Mouse (Mus musculus): Measurements from ENCODE around the gene Ccdc9b.

Ccdc9b gene

GRCm38 (mm10) chr2:118745915-118746901 lies 16.3 kb downstream of the Ccdc9b start:
- peak; percentile 54 for DNase-seq

DNA sequence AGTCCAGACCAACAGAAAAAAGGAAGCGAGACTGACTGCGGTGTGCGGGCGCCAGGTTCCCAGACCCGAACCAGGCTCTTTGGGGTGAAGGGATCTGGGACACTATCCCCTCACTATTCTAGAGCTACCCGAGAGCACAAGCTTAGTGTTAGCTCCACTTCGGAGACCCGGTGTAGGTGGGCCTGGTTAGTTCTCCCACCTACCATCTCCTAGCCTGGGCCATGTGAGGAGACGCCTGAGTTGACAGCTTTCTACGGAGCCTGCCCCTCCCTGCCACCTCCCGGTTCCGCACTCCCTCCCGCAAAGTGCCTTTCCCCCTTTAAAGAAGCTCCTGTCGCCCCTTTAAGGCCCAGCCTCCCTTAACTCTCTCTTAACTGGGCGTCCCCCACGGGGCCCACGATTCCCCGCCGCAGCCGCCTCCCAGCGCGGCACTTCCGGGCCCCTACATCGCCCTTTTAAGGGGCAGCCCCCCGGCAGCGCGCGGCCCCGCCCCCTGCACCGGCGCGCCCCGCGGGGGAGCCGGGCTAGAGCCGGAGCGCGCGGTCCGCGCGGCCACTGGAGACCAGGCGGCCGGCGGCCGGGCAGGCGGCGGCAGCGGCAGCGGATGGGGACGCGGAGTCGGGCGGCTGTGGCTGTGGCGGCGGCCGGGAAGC lies 17.1 kb downstream of the Ccdc9b start, which contains the start of gene Inafm2:
Gene Inafm2 (plus strand): TSS at position 527 of the 653 bp plus-strand sequence.
- DNase-seq: peak; percentile 90

DNA sequence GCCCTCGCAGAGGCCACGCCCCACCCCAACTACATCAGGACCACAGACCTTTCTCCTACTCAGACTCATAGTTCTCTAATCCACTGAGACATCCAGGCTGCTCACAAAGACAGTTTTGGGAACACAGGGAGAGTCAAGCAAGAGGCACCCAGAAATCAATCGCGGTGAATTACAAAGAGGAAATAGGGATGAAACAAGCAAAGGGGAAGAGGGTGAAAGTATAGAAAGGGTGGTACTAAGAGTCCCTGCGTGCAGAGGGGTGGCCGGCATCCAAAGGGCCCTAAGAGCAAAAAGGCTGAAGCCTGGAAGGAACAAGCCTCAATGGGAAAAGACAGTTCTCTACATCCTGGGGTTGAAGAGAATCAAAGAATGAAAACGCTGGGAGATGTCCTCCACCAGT lies 17.8 kb downstream of the Ccdc9b start:
- no peak for DNase-seq

GRCm38 (mm10) chr2:118743261-118743943 lies 19.1 kb downstream of the Ccdc9b start:
- DNase-seq: no peak

DNA sequence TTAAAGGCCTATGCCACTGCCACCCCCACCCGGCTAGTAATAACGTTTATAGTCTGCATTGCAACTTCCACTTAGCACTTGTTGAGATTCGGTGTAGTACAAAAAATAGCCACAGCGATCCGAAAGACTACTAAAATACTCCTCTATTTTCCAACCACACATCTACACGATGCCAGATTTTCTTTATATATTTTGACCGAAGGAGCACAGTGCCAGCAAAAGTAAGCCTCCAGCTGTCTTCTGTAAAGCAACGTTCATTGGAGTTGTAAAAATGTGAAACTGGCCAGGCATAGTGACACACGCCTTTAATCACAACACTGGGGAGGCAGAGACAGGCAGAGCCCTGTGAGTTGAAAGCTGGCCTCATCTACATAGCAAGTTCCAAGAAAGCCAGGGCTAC lies 21.3 kb downstream of the Ccdc9b start:
- no peak for DNase-seq

DNA sequence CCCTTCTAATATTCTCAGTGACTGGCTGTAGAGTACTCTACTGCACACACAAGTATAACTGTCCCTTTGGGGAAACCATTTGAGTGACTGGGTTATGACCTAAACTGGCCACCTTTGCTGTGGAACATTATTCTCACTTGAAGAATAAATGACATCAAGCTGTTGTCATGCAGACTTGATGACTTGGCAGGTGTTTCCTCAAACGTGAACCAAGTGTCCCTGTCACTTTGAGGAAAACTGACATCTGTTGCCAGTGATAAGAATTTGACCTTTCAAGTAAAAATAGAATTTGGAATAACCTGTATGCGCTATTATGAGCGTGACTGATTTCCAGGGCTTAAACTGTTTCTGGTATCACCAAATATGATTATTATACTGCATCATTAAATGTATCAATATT lies 22.1 kb downstream of the Ccdc9b start:
- DNase-seq: no peak

GRCm38 (mm10) chr2:118733341-118733740 lies 29.1 kb downstream of the Ccdc9b start:
- no peak for DNase-seq

DNA sequence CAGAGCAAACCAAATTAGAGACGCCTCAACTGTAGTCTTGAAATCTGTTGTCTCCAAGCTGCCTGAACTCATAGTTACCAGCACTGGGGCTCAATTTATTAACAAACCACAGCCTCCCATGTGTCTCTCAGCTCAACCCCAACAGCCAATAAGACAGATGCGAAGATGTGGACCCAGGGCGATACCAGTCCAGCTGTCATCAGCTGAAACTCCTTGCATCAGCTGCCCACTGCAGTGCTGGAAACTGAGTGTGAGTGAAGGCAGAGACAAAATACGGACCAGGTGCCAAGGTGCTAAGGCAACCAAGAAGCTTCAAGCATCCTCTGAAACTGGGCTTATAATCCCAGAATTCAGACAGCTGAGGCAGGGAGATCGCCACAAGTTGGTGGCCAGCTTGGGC lies 30.5 kb downstream of the Ccdc9b start:
- no peak for DNase-seq

DNA sequence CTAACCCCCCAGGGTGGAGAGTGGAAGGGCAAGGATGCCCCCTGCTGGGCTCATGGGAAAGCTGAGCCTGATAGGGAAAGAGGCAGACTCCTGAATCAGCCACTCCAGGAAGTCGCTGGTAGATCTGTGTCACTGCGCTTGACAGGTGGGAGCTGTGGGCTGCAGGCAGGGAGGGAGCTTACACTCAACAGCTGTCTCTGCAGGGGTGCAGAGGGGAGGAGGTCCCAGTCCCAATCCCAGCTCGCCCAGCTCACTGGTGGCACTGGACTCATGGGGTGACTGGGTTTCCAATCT lies 31.9 kb downstream of the Ccdc9b start:
- DNase-seq: peak; percentile 78

GRCm38 (mm10) chr2:118729816-118730621 lies 32.4 kb downstream of the Ccdc9b start:
- DNase-seq: no peak

DNA sequence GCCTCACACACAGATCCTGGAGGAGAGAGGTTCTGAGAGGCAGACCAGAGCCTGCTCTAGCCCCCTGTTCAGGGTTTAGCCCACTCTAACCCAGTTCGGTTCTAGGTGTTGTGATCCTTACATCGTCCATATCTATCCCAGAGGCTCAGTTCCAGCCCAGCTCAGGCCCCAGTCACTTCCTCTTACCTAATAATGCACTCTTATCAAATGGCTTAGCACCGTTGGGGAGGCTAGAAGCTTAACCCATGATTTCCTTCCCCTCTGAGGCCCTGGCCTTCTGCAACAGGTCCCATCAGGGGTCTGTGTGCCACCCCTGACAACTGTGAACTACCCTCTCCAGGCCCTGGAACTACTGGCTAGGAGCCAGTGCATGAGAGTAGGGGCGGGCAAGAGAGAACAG lies 33.3 kb downstream of the Ccdc9b start:
- DNase-seq: no peak

DNA sequence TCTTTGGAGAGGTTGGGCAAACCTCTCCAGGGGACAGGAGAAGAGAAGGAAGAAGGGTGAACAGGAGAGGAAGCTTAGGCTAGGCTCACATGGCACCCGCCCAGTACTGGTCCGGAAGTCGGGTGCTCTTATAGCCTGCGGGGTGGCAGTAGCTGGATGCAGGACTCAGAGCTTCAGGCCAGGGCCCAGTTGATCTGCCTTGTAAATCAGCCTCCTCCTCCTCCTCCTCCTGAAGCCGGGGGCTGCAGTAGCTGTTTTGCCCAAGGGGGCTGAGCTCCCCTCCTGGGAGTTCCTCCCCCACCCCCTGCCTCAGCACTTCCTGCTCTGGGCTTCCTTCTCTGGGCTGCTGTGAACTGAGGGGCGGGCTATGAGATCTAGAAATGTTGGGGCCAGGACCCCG lies 34.1 kb downstream of the Ccdc9b start, which contains the start of gene Plcb2:
Gene Plcb2 (minus strand): TSS at position 102 of the 400 bp plus-strand sequence.
- DNase-seq: no peak

DNA sequence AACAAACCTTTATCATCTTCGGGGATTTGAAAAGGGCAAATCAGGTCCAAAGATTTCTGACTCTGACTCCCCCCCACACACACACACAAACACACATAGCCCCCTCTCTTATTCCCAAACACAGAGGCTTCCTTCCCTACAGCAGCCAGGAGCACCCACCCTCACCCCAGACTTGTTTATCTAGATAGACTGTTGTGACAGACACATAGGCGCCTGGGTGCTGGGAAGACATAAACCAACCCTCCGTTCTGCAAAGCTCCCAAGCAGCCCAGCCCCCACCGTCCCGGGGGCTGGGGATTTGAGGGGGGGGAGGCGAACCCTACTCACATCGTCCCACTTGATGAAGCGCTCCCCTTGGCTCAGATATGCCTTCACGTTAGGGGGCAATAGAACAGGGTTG lies 34.5 kb downstream of the Ccdc9b start:
- no peak for DNase-seq

DNA sequence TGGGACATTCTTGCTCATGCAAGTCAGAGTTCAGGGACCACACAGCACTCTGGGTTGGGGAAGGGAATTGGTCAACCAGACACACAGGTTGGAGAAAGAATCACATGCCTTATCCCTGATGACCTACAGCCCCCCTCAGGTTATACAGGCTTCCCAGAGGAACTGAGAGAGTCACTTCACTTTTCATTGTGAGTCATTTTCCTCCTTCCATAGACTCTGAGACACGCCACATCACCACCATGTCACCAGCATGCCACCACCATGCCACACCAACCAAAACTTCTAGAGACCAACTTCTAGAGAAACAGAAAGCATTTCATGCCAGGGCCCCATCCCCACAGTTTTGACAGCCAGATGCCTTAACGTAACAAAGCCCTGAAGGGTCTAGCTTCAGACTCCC lies 35.6 kb downstream of the Ccdc9b start:
- DNase-seq: no peak

DNA sequence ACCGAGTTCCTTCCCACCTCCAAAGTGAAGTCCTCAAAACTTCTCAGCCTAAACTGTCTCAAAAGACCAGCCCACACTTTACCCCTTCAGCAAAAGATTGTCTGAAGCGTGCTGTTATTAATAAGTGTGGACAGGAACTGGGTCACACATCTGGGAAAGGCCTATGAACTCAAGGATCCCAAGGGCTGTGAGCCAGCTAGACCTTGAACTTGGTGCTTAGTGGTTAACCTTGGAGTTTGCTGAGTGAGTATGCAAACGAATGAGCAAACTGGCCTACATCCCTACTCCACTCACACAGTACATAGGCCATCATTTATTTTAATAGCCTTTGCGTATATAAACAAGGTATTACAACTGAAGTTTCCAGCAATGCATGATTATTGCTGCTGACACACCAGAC lies 37.0 kb downstream of the Ccdc9b start:
- DNase-seq: peak; percentile 38

DNA sequence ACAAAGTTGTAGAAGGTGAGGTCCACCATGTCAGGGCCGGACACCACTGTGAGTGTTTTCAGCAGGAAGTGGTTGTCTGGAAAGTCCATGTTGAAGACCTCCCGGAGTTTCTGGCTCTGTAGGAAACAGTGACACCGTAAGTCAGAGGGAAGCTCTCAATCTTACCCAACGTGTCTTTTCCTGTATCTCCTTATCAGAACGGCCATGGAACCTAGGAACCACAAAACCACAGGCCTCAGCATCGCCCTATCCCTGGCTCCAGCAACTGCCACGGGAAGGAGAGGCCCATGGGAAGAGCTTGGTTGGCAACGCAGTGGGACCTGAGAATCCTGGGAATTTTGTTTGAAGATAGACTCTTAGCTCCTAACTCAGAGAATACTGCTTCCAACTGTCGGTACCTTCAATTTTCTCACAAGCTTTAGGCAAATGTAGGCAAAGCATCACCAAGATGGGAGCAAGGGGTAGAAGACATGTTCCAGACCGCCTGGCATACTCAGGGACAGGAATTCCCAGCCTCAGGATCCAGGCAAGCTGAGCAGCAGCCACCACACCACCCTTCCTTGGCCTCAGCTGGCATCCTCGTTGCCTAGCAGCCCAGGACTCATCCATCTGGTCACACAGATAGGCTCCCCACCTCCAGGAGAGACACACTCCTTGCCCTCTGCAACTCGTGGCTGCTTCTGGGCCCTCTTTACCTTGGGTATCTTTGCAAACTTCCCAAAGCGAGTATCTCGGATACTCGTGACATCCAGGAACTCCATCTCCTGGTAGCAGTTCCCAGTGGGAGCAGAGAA lies 38.6 kb downstream of the Ccdc9b start:
- DNase-seq: no peak

DNA sequence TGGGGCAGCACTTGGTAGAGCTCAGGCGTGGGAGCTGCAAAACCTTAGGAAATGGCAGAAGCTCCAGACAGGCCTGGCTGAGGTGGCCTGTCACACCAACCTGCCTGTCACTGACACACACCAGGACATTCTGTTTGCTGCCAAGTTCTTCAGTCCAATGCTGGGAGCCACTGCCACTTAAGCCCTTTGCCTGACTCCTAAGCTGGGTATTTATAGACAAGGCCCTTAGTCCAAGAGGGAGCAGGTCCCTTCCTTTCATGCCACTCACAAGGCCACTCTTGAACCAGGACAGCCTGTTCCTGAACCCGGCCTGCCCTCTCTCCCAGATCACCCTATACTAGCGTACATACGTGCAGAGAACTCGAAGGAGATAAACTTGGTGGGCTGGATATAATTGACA lies 45.8 kb downstream of the Ccdc9b start:
- DNase-seq: no peak

DNA sequence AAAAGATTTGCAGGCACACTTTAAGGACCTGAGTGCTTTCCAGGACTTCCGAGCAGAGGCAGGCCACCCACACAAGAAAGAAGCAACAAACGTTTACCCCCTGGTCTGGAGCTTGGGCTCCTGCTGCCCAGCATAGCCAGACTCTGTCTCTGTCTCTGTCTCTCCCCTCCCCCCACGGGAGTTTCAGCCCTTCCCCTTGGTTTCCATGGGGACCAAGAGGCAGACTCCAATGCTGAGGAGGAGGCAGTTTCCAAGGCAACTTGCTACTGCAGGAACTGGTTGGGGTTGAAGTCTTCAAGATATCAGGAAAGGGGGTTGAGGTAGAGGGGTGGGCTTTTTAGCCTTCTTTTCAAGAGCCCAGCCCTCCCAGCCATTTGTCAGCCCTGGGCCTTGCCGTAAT lies 48.2 kb downstream of the Ccdc9b start:
- DNase-seq: no peak

- DNase-seq: no peak
Observed at GRCm38 (mm10) chr2:118713631-118714030, 48.8 kb downstream of the Ccdc9b start.

GRCm38 (mm10) chr2:118711038-118711494 lies 51.4 kb downstream of the Ccdc9b start:
- peak; percentile 46 for DNase-seq

DNA sequence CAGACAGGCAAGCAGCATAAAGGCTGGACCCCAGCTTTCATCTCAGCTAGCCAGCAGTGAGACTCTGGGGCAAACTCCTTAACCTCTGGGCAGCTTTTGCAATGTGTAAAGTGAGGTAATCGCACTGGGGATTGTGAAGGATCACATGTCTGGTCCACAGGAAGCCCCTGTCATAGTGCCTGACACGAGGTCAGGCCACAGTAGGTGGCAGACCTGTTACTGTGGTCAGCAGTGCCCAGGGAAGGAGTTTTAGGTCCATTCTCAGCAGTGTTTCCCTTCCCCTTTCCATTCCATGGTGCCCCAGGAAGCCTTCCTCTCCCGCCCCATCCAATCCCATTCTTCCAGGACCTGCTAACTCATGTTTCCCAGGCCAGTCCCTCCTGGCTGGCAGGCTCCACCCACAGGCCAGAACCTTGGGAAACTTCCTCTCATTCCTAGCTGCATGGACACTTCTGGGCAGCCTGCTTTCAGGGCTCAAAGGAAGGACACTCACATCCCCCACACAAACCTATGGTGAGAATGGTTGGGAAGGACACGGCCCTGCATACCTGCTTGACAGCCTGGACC lies 52.7 kb downstream of the Ccdc9b start:
- no peak for DNase-seq
